Mouse (Mus musculus) megakaryocyte-erythroid progenitor cell, adult 5-6 weeks (primary cell): ENCODE measurements around the gene Malsu1. TPM values are rescaled to one million over a fixed set of nuclear protein-coding genes. Genes with fewer than 3 reads are reported as not detected.

Experiments used
- ATAC-seq: replicated peaks from 2 replicates; pipeline ENCODE4 v1.8.0; 2016; ENCODE audit warnings: mild to moderate bottlenecking, inconsistent platforms; ENCODE audit not compliant: severe bottlenecking, poor library complexity, low FRiP score, low TSS enrichment
- total RNA-seq, 2 experiments: library from RNA; stranded (forward) in 1 of 2; stranded (reverse) in 1 of 2; fragments of 200-1000, 215-1000 nt in 1 of 2; fragments of >200 nt in 1 of 2; fragmentation: Nextera tagmentation in 1 of 2; gene quantifications; 2 replicates each; pipeline ENCODE4 v1.2.3; 2014 to 2017

Gene Malsu1
- total RNA-seq, 2 experiments from 2014 or later, result 7.7 to 32.3 TPM

DNA sequence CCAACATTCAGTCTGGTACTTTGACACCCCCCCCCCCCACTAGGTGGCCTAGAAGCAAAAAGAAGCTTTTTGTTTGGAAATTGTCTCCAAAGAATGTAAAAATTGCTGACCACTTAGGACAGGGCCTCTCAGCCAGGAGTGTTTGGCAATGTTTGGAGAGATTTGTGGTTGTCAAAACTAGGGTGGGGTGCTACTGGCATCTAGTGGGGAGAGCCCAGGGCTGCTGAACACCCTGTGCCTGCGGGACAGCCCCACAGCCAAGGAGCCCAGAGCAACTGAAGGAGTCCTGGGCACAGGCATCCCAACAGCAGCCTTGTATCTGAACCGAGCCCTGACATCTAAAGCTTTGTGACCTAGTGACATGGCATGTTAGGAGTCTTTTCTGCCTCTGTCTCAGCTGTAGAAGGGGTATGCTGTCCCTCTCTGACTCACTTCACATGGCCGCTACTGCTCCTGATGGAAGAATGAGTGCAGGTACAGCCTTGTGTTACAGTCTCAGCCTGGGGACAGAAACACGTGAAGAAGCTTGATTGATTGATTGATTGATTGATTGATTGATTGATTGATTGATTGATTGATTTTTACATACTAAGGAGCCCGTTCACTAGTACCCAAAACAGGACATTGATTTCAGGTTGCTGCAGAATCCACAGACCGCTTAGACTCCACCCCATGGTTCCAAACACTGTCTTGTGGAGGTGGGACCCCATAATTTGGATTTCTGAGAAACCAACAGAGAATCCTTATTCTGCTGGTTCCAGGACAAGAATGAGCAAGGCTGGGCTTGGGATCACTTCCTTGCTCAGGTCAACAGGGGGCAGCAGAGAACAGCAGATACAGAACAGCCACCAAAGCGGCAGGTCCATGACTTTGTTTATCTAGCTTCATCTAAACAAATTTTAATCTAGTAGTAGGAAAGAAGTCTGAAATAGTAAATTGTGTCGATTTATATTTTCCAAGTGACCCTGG lies 16.3 kb upstream of the Malsu1 start:
- peak; percentile 92 for ATAC-seq

DNA sequence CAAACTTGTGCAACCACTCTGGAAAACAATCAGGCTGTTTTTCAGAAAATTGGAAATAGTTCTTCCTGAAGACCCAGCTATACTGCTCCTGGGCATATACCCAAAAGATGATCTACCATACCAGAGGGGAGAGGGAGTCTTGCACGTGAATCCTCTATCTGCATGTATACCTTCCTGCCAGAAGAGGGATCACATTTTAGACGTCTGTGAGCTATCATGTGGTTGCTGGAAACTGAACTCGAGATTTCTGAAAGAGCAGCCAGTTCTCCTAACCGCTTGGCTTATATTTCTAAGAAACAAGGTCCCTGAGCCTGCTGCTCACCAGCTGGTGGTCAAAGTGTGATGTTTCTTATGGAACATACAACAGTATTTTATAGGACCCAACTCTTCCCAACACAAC lies 5.2 kb upstream of the Malsu1 start:
- no peak for ATAC-seq

DNA sequence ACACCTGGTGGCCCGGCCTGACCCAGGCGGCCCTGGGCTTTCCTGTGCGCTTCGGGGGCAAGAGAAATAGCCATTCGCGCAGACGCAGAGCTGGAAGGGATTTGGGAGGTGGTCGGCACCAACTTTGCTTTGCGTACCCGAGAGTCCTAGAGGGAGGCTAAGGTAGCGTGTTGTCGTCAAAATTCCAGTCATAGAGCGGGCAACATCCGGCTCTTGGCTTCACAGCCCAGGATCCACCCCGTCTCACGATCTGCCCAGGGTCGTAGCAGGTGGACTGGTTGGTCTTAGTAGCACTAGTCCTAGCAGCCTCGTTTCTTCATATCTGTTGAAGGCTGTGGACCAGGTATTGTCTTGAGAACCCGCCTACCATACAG lies 509 bp downstream of the Malsu1 start:
- ATAC-seq, result peak; percentile 61

DNA sequence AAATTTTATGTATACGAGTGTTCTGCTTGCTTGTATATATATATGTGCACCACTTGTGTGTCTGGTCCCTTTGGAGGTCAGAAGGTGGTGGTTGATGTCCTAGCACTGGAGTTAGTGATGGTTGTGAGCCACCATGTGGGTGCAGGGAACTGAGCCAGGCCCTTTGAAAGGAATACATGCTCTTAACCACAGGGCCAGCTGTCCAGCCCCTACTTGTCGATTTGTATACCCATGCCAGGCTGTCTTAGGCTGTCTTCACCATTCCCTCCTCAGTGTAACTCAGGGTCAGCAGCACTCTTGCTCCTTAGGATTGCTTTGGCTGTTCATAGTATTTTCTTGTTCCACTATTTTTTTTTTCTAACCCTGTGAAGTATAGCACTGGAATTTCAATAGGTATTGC lies 4.3 kb downstream of the Malsu1 start:
- ATAC-seq, result no peak

DNA sequence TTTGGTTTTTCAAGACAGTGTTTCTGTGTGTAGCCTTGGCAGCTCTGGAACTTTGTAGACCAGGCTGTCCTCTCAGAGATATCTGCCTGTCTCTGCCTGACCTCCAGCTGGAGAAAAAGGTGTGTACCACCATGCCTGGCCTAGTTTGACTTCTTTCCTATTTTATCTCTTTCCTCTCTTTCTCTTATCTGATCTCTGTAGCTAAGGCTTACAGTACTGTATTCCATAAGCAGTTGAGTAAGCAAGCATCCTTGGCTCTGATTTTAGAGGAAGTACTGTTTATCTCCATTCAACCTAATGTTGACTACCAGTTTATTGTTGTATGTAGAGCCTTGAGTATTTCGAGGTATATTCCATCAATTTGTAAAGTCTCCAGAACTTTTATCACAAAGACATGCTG lies 5.7 kb downstream of the Malsu1 start:
- ATAC-seq, result no peak

DNA sequence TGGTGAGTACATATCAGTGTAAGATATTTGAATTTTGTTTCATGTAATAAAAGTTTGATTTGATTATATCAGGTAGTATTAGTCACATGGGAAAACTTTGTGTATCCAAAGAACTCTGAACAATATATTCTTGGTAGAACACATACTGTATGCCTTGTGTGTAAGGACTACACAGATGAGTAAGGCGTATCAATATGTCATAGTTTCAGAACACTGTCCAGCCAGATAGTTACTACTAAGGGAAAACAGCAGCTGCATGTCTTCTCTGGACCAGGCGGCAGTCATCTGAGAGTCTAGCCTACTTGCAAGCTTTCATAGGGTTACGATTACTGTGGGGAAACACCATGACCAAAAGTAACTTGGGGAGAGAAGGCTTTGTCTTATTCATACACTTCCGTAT lies 9.4 kb downstream of the Malsu1 start:
- ATAC-seq, result no peak

DNA sequence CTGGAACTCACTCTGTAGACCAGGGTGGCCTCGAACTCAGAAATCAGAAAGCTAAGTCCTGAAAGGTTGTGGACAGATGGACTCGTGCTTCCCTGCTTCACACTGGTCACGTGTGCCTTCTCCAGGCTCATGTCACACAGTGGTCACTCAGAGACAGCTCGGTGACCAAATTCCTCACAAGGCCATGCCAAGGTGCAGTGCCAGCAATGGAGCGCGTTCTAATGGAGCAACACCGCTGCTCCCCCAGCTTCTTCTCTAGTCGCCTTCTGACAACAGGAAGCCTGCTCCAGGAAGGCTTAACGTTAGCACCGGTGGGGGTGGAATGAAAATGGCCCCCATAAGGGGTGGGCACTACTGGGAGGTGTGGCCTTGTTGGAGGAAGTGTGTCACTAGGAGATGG lies 21.4 kb downstream of the Malsu1 start:
- no peak for ATAC-seq

DNA sequence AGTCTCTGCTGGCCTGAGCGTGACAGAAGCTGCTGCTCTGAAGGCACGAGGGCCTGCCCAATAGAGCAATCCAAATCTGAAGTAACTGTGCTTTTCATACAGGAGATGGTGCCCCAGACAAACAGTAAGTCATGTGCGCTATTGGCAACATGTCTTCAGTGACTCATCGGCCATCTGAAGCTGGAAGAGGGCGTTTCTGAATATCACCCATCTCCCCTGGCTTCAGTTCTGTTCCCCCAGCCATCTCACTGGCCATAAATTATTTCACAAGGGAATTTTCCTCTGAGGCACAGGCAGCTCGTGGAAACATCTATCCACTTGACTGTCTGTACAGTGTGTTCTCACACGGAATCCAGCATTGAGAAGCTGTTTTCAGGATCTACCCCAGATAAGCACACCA lies 22.8 kb downstream of the Malsu1 start:
- ATAC-seq, result no peak

DNA sequence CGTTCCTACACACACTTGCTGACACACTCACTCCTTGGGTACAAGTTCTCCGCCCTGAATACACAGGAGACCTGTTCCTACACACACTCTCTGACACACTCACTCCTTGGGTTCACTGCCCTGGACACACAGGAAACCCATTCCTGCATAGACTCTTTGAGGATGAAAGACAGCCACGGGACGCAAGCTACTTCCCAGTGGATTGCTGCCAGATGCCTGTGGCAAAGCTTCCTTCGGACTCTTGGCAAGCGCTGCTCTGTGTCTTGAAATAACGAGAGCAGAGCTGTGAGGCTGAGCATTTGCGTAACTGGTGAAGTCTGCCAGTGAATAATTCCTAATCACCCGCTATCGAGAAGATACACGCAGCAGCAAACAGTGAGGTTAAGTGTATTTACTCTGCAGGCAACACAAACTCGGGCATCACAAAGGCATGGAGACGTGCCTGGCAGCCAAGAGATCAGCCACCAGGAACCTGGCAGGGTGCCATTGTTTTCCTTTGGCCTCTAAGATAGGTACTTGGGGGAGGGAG lies 23.4 kb downstream of the Malsu1 start:
- ATAC-seq, result peak; percentile 50

DNA sequence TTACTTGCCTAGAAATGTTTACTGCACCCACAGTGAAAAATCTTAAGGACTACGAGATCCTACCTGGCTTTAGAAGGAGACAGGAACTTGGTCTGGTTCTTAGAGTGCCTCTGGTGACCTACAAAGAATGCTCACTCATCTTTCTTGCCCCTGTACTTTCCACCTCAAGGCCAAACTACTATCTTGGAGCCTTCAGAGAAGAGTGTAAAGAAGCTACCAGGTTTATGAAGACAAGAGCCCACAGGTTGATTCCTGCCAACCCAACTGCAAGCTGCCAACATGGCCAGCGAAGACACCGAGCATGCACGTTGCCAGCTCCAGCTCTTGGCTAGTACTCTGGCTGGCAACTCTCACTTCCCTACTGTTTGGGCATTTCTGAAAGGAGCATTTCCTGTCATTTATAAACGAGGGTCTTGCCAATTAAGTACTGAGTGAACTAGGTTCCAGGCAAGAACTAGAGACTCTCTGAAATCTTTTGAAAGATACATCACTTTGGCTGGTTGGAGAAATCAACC lies 24.1 kb downstream of the Malsu1 start:
- ATAC-seq, result no peak

DNA sequence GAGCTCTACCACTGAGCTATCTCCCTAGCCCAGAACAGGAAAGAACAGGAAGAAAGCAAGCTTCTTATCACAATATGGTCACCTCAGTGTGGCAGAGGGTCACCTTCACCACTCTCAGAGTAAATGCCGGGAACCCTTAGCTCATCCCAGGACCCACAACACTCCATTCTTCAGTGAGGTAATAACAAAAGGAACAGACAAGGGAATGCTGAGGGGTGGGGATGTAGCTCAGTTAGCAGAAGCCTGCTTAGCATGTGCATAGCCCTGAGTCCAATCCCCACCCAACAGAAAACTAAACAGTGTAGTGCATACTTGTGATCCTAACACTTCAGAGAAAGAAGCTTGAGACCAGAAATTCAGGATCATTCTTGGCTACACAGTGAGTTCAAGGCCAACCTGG lies 25.5 kb downstream of the Malsu1 start:
- ATAC-seq, result no peak

DNA sequence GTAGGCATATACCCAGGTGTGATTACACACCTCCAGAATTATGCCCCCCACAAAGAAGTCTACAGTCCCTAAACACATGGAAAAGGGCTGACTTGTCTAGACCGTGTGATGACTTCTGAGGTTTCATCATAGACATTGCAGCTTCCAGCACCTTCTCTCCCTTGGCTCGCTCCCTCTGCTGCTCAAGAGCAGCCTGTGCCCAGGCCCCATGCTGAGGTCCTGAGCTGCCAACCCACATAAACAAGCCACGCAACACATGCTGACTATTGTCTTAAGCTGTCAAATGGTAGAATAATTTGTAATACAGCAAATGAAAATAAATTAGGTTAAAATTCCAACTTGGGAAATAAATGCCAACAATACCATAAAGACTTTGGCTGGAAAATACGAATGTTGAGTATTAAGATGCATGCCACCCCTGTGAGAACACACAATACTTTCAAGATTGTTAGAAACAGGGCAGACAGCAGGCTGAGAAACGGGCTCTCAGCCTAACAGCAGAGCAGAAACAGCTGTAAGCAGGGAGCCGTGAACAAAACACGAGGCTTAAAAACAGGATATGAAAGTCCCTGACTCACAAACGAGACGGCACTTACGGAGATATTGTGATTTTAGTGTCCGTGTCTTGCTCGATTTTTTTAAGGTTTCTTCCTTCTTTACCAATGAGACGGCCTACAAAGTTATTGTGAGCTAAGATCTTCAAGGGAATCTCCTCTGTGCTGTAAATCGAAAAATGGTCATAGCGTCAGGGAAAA lies 33.3 kb downstream of the Malsu1 start:
- no peak for ATAC-seq

DNA sequence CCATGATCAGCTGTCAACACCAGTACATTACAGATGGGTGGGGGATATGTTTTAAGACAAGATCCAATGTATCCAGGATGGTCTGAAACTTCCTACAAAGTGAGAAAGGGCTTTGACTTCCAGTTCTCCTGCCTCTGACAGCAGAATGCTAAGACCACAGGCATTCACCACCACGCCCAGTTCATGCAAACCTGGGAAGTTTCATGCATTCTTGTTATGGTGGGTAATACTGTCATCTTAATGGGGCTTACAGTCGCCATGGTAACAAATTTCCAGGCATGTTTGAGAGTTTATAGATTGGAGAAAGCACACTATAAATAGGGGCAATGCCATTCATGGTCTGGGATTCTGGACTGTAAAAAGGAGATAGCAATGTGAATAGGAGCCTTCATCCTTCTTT lies 35.6 kb downstream of the Malsu1 start:
- ATAC-seq, result no peak

DNA sequence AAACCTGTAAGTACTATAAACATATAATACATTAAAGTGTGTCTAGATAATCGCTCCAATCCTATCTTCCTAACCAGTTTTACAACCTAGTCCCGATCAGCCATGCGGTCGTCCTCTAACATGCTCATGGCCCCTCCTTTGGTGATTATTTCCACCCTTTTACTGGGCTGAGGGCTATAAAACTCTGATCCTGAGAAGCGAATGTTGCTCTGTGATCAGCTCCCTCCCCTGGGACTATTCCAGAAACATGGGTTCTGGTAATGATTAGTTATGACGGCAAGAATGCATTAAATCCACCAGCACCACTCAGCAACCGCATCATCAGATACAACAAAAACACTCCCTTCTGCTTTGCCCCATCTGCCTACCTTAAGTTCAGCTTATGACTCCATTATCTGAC lies 40.3 kb downstream of the Malsu1 start:
- no peak for ATAC-seq

DNA sequence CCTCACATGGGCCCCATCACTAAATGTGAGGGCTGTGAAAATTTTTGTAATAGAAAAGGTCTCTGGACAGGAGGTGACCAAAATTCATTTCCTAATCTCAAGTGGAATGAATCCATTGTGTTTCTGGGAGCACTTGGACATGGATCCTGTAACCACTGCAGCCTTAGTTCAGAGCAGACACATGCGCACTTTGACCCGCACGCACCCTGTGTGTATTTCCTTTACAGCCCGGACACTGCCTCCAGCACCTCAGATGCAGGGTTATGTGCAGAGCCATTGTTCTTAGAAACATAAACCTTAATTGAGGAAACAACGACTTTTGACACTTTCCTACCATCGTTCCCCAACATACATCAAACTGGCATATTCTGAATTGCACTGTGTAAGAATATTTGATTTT lies 40.9 kb downstream of the Malsu1 start:
- ATAC-seq, result no peak

DNA sequence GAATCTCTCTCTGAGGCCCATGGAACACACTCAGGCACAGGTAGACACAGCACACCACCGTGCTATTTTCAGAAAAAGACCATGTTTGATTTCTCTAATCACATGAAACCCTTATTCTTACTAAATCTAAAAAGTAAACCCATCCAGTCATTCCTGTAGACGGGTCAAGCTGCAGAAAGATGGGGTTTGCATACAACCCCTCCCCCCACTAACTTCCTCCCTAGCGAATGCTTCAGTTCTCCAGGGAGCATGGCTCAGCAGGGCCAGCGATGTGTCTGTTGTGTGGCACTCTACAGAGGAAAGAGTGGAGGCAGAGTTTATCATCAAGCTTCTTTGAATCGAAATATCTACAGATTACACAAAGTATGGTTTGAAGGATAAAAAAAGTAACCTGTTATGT lies 42.0 kb downstream of the Malsu1 start:
- ATAC-seq, result no peak

DNA sequence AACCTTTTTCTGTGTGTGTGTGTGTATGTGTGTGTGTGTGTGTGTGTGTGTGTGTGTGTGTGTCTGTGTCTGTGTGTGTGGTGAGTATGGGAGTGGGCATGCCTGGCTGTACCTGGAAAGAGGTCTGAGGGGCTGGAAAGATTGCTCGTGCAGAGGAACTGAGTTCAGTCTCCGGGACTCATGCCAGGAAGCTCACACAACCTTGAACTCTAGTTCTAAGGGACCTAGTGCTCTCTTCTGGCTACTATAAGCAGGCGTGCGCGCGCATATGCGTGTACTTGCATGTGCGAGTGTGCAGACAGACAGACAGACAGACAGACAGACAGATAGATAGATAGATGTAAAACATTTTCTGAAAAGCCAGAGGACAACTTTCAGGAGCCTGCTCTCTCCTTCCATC lies 42.6 kb downstream of the Malsu1 start:
- ATAC-seq, result no peak

DNA sequence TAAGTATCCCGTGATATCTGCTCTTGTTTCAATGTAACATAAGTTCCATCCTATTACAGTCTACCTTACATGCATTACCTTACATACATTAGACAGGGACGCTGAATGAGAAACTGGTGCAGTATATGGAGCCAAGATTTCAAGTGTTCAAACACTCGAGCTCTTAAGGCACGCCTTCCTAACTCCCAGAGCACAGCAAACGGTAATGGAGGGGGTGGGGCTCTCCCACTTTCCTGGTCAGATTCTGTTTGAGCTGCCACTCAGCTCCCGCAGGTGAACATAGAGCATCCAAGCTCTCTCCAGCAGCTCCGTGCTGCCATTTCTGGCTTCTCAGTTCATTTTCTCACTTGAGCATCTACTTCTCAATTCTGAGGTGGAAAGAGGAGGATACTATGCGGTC lies 44.9 kb downstream of the Malsu1 start:
- no peak for ATAC-seq

DNA sequence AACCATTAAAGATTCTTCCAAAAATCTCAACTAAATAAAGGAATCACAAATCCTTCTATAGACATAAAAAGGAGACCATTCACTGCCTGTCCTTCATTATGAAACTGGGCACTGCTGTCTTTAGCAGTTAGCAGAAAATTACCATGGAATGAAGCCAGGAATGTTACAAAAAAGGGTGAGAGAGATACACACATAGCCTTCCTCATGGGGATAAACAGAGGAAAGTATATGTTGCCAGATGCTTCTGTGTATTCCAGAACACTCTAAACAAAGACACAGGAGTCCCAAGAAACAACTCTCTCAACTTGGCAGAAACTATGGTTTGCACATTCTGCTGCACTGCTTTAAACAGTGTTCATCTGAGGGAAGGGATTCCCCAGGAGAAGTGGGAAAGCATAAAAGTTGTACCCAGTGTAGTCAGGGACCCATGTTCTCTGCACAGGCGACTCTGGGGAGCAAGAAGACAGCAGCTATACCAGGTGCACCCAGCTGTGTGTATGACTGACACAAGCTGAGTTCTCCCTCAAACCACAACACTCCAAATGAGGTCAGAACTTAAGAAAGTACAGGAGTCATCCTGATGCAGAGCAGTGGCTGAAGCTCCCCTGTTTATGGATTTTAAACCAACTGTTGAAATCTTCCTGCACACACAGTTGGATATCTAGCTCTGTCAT lies 46.0 kb downstream of the Malsu1 start:
- ATAC-seq, result no peak

DNA sequence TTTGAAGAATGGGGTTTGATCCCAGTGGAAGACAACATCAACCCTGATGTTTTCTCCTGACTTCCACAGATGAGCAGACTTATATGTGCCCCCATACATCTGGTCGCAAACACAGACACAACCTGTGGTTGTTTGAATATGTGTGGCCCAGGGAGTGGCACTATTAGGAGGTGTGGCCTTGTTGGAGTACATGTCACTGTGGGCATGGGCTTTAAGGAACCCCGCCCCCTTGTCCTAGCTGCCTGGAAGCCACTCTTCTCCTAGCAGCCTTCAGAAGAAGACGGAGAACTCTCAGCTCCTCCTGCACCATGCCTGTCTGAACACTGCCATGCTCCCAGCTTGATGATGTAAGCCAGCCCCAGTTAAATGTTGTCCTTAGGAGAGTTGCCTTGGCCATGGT lies 46.8 kb downstream of the Malsu1 start:
- ATAC-seq, result no peak
